In the genomic region with DNA sequence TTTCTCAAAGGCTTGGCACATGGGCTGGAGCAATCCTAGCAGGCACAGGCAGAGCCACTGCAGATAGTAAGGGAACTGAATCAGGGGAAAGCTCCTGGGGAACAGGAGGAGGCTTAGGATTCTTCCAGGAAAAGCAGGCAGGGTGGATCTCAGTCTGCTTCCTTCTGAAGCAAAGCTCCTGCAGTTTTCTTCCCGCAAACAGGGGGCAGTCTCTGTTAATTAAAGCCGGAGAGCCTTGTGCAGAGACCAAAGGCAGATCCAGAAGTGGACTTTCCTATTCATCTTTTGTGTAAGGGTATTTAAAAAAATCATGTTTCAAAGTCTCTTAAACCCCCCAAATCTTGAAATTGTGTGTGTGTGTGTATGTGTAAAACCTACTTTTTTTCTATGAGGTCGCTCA, we compare ENCODE assay signal across 10 mouse cellular contexts. TPM values are rescaled to one million over a fixed set of nuclear protein-coding genes. Genes with fewer than 3 reads are reported as not detected.
DNase-seq lines count a peak whose midpoint lies in the region; ATAC-seq lines count a peak whose summit lies in the region.
"Had no signal": no experiment of that assay in that cellular context is flagged by ENCODE, and none has a peak within 500 bp of the region (broad histone marks: within the 10 kb centered on the region; RNA-seq: fewer than 3 reads in every experiment).

No protein-coding gene starts in this region.

- peaks cover 25% of the 10 kb centered on the region for H3K27me3 ChIP-seq in forebrain, embryonic 14.5 days (replicated peaks; ENCODE audit: control insufficient read depth, insufficient read depth, low read length)
- H3K27me3 ChIP-seq in forebrain, embryonic 15.5 days = peaks cover 27% of the 10 kb centered on the region
- H3K27me3 ChIP-seq in embryonic facial prominence, embryonic 11.5 days (ENCODE audit: control insufficient read depth, insufficient read depth, low read length) = peaks cover 40% of the 10 kb centered on the region

- H3K9me3 ChIP-seq in forebrain, embryonic 14.5 days (replicated peaks; ENCODE audit: control insufficient read depth, low read length) = no peaks in the 10 kb centered on the region
- no peaks in the 10 kb centered on the region for H3K9me3 ChIP-seq in forebrain, embryonic 15.5 days
- H3K9me3 ChIP-seq in embryonic facial prominence, embryonic 11.5 days (replicated peaks; ENCODE audit: control insufficient read depth, low read length) = no peaks in the 10 kb centered on the region
- H3K9me3 ChIP-seq: G1E; limb, embryonic 12.5 days had no signal

- no peak overlapping the region for H3K9ac ChIP-seq in forebrain, embryonic 14.5 days (ENCODE audit: low read length)
- no peak overlapping the region for H3K9ac ChIP-seq in forebrain, embryonic 15.5 days (replicated peaks)
- H3K9ac ChIP-seq in embryonic facial prominence, embryonic 11.5 days (replicated peaks; ENCODE audit: low read length) = no peak overlapping the region
- H3K9ac ChIP-seq: limb, embryonic 12.5 days had no signal

- H3K4me1 ChIP-seq in forebrain, embryonic 14.5 days (ENCODE audit: control insufficient read depth, insufficient read depth, low read length) = peaks cover 4% of the 10 kb centered on the region; the same call in 1 of the 2 replicates
- H3K4me1 ChIP-seq in forebrain, embryonic 15.5 days = peaks cover 24% of the 10 kb centered on the region
- peaks cover 6% of the 10 kb centered on the region for H3K4me1 ChIP-seq in embryonic facial prominence, embryonic 11.5 days (ENCODE audit: control insufficient read depth, insufficient read depth, low read length)

- no peak overlapping the region for H3K4me2 ChIP-seq in forebrain, embryonic 14.5 days (ENCODE audit: low read length)
- H3K4me2 ChIP-seq in forebrain, embryonic 15.5 days (replicated peaks) = no peak overlapping the region
- no peak overlapping the region for H3K4me2 ChIP-seq in embryonic facial prominence, embryonic 11.5 days (ENCODE audit: low read depth, low read length)
- H3K4me2 ChIP-seq: limb, embryonic 12.5 days had no signal

- H3K36me3 ChIP-seq in forebrain, embryonic 14.5 days (ENCODE audit: control insufficient read depth, insufficient read depth, low read length) = no peaks in the 10 kb centered on the region
- H3K36me3 ChIP-seq in forebrain, embryonic 15.5 days = no peaks in the 10 kb centered on the region
- no peaks in the 10 kb centered on the region for H3K36me3 ChIP-seq in embryonic facial prominence, embryonic 11.5 days (replicated peaks; ENCODE audit: control insufficient read depth, insufficient read depth, low read depth, low read length)
- H3K36me3 ChIP-seq: G1E; limb, embryonic 12.5 days had no signal

- H3K4me3 ChIP-seq in forebrain, embryonic 14.5 days (ENCODE audit: low read depth, low read length) = no peak overlapping the region
- H3K4me3 ChIP-seq in forebrain, embryonic 15.5 days = no peak overlapping the region
- H3K4me3 ChIP-seq in embryonic facial prominence, embryonic 11.5 days (ENCODE audit: low read depth, low read length) = no peak overlapping the region
- H3K4me3 ChIP-seq: limb, embryonic 12.5 days had no signal

- no peak overlapping the region for H3K27ac ChIP-seq in forebrain, embryonic 14.5 days (ENCODE audit: low read depth, low read length)
- no peak overlapping the region for H3K27ac ChIP-seq in forebrain, embryonic 15.5 days (replicated peaks)
- H3K27ac ChIP-seq in embryonic facial prominence, embryonic 11.5 days (replicated peaks; ENCODE audit: low read depth, low read length) = no peak overlapping the region
- H3K27ac ChIP-seq: limb, embryonic 12.5 days had no signal

- WGBS in forebrain, embryonic 14.5 days = 14% methylated on average over 3 of the region's 3 CpGs
- WGBS in forebrain, embryonic 15.5 days = 17% methylated on average over 3 of the region's 3 CpGs
- 16% methylated on average over 3 of the region's 3 CpGs for WGBS in embryonic facial prominence, embryonic 11.5 days

- no peak for ATAC-seq in forebrain, embryonic 14.5 days
- ATAC-seq in forebrain, embryonic 15.5 days (replicated peaks) = no peak
- ATAC-seq in embryonic facial prominence, embryonic 11.5 days (replicated peaks; ENCODE audit: insufficient number of reproducible peaks, low FRiP score, low TSS enrichment, low read depth) = no peak

- peak; percentile 79 for DNase-seq in forebrain, embryonic 14.5 days (ENCODE audit: low spot score)
- DNase-seq in ovary, postnatal 14 days (ENCODE audit: low spot score) = peak; percentile 31
- DNase-seq in ovary, adult 18-20 months (ENCODE audit: low spot score) = no peak
- peak; percentile 63 for DNase-seq in embryonic facial prominence, embryonic 11.5 days (ENCODE audit: low spot score)
- DNase-seq in layer of hippocampus, postnatal 36 days = peak; percentile 33 to 51
- peak; percentile 66 for DNase-seq in right cerebral cortex, postnatal 14 days
- DNase-seq in spleen, adult 12 weeks (ENCODE audit: low spot score) = no peak

RNA-seq across cellular contexts. Expression of gene Shisa9, which starts 3.1 kb away (rescaled TPM):
- polyA plus RNA-seq in forebrain, embryonic 14.5 days (2014; fragmentation: Nextera tagmentation; extraction: Ambion mirVana) = 6.0 and 7.6 TPM in 2 replicates
- 5.6 and 6.7 TPM in 2 replicates for polyA plus RNA-seq in forebrain, embryonic 15.5 days (2015; fragmentation: Nextera tagmentation; extraction: Ambion mirVana)
- polyA plus RNA-seq in embryonic facial prominence, embryonic 11.5 days (2014; fragmentation: Nextera tagmentation; extraction: Ambion mirVana) = 0.46 and 0.56 TPM in 2 replicates
- total RNA-seq in layer of hippocampus, postnatal 36 days (2021) = 10 to 100 TPM; 51.9 to 57.4 TPM
- polyA plus RNA-seq: G1E had no signal

Comparison
In these comparisons a context has a peak if more than half of its experiments do, and no peak if none do; other contexts are left out.
1. DNase-seq: peak in forebrain, embryonic 14.5 days (single experiment), ovary, postnatal 14 days (single experiment), embryonic facial prominence, embryonic 11.5 days (single experiment), layer of hippocampus, postnatal 36 days (2 of 2) and right cerebral cortex, postnatal 14 days (single experiment); none in ovary, adult 18-20 months (single experiment) and spleen, adult 12 weeks (single experiment).